Mouse (Mus musculus) layer of hippocampus, postnatal 14 days (tissue): Measurements from ENCODE around the gene Chfr. TPM values are rescaled to one million over a fixed set of nuclear protein-coding genes. Genes with fewer than 3 reads are reported as not detected.

Source experiments
- total RNA-seq, 2 experiments: library from RNA; stranded (reverse); gene quantifications; 2 replicates each; pipeline ENCODE4 v1.2.3; 2021

The Chfr gene
- total RNA-seq, 2 experiments from 2014 or later = 66.3 to 67.1 TPM

Other genes with a start within 250 kb of the Chfr start
- 10 to 100 TPM; 38.3 to 39.0 TPM for gene Gm15446, start 212.4 kb upstream of the Chfr start, total RNA-seq
- gene Zfp932, start 139.3 kb upstream of the Chfr start, total RNA-seq = 10 to 100 TPM; 49.6 to 57.0 TPM
- gene Gm17655, start 63.3 kb upstream of the Chfr start, total RNA-seq = 1 to 10 TPM; 6.3 to 7.8 TPM
- under 1 TPM; 0.48 to 0.62 TPM for gene Gm35315, start 41.4 kb upstream of the Chfr start, total RNA-seq
- 1 to 10 TPM; 2.8 to 3.7 TPM for gene Plcxd1, start 35.9 kb upstream of the Chfr start, total RNA-seq
- gene Gtpbp6, start 27.6 kb upstream of the Chfr start, total RNA-seq = 10 to 100 TPM; 76.3 to 84.0 TPM
- gene Zfp605, start 25.8 kb upstream of the Chfr start, total RNA-seq = 10 to 100 TPM; 15.5 to 16.5 TPM
- 10 to 100 TPM; 44.1 to 46.2 TPM for gene Golga3, start 40.9 kb downstream of the Chfr start, total RNA-seq
- 10 to 100 TPM; 33.2 to 33.9 TPM for gene Ankle2, start 95.2 kb downstream of the Chfr start, total RNA-seq
- gene Pgam5, start 134.1 kb downstream of the Chfr start, total RNA-seq = 10 to 100 TPM; 64.7 to 68.3 TPM
- gene Pxmp2, start 150.3 kb downstream of the Chfr start, total RNA-seq = 10 to 100 TPM; 11.2 to 12.0 TPM
- gene Pole, start 150.5 kb downstream of the Chfr start, total RNA-seq = 1 to 10 TPM; 3.4 to 3.9 TPM
- gene P2rx2, start 207.4 kb downstream of the Chfr start, total RNA-seq = under 1 TPM; 0.46 to 0.79 TPM
- not detected for gene Lrcol1, start 208.9 kb downstream of the Chfr start, total RNA-seq